Mouse (Mus musculus) granulocyte monocyte progenitor cell, adult 5-6 weeks (primary cell): ENCODE results near the gene Siah3. TPM values are rescaled to one million over a fixed set of nuclear protein-coding genes. Genes with fewer than 3 reads are reported as not detected.

ENCODE experiments used
- ATAC-seq: replicated peaks from 2 replicates; pipeline ENCODE4 v1.8.0; 2016; ENCODE audit warnings: mild to moderate bottlenecking, moderate TSS enrichment, inconsistent platforms; ENCODE audit not compliant: poor library complexity, severe bottlenecking
- total RNA-seq, 2 experiments: library from RNA; stranded (forward) in 1 of 2; stranded (reverse) in 1 of 2; fragments of 200-712, 200-1000 nt in 1 of 2; fragments of >200 nt in 1 of 2; fragmentation: Nextera tagmentation in 1 of 2; gene quantifications; 2 replicates each; pipeline ENCODE4 v1.2.3; 2014 to 2017

Gene Siah3
- total RNA-seq, 2 experiments from 2014 or later, result not detected

DNA sequence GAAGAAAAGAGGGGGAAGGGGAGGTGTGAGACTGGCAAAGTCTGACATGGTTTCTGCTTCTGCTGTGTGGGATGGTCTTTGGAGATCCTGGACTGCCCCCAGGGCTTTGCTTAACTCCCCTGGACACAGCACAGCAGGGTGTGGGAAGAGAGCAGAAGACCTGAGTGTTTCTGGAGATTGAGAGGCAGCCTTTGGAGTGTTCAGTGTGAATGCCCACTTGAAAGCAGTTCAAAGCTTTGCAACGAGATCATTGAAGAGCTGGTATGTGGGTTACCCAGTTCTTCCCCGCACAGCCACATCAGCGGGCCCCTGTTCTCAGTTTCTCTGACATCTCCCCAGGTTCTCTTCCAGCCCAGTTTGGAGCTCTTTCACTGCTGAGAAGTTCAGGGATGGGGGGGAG lies 4.7 kb downstream of the Siah3 start:
- no peak for ATAC-seq

DNA sequence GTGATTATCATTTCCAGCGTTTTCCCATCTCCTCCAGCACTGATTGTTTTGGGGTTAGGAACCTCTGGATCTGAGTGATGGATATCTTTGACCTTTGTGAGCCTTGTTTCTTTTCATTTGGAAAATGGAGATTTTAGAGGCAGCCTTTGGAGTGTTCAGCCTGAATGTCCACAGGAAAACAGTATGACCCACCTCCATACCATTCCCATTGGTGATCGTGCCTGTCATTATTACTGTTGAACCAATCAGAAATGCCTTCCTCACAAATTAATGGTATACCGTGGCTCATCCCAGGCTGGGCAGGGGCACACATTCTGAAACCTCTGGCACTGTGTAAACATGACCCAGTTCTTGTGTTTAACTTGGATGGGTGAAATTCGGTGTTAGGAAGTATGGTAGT lies 6.0 kb downstream of the Siah3 start:
- ATAC-seq, result no peak

DNA sequence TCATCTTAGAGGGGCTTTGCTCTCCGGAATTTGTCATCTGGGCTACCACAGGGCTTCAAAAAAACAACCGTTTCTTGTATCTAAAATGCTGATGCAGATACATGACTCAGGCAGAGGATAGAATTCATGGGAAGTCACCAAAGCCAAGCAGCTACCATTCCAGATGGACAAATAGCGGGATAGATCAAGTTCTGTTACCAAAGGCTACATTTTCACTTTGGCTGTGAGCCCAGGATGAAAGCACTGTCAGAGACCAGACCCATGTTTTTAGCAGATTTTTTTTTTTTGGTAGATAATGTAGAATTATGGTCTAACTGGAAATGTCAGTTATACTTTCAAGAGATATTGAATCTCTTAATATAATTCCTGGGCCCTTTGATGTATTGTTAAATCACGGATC lies 7.4 kb downstream of the Siah3 start:
- ATAC-seq, result no peak

DNA sequence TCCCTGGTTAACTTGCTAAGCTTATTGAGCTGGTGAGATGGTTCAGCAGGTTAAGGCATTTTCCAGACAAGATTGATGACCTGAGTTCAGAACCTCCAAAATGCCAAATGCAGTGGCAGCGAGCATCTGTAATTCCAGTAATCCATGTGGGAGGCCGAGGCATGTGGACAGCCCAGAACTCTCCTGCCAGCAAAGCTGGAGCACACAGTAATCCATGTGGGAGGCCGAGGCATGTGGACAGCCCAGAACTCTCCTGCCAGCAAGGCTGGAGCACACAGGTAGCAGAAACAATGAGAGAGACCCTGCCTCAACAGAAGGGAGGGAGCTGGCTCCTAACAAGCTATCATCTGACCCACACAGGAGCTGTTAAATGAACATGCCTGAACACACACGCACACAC lies 13.2 kb downstream of the Siah3 start:
- no peak for ATAC-seq

DNA sequence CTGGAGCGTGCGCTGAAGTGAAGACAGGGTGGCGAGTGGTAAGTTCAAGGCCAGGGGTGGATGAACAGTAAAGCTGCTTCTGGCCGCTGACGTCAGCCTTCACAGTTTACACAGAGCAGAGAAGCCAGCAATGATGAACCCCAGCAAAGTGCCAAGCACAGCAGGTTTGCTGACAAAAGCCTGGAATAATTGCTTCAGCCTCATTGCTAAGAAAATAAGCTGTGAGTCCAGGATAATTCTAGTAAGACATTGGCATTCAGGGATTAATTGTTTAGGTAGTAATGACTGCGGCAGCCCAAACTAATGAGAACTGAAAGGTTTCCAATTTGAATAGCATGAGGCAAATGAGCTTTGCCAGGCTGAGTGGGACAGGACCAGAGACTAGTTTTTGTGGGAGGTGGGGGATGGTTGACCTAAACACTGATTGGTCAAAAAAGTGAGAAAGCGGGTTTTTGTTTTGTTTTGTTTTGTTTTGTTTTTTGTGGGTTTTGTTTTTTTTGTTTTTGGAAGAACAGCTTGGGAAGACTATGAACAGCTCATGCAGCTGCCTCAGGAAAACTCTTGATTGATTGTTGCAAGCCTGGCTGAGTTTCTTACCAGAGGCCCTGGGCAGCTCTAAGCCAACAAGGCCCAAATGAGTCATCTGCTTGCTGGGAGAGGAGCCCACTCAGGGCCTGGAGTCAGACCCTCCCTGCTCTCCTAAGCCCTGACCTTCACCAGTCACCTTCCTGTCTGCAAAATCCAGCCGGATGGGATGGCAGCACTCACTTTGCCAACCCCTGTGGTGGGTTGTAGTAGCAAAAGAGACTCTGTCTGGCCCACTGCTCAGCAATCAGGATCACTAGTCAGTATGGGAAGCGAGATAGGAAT lies 17.5 kb downstream of the Siah3 start:
- no peak for ATAC-seq

DNA sequence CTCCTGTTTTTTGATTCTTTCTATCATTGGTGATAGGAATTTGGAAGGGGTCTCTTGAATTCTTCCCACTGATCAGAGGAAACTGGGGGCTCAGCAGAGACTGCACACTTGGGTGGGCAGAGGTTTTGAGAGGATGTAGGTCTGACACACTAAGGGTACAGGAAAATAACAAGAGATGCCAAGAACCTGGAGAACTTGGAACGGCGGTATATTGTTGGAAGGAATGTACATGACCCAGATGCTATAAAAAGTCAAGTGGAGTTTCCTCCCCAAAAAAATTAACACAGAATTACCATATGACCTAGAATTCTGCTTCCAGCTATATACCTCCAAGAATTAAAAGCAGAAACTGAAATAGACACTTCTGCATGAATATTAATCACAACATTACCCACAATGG lies 20.1 kb downstream of the Siah3 start:
- no peak for ATAC-seq

DNA sequence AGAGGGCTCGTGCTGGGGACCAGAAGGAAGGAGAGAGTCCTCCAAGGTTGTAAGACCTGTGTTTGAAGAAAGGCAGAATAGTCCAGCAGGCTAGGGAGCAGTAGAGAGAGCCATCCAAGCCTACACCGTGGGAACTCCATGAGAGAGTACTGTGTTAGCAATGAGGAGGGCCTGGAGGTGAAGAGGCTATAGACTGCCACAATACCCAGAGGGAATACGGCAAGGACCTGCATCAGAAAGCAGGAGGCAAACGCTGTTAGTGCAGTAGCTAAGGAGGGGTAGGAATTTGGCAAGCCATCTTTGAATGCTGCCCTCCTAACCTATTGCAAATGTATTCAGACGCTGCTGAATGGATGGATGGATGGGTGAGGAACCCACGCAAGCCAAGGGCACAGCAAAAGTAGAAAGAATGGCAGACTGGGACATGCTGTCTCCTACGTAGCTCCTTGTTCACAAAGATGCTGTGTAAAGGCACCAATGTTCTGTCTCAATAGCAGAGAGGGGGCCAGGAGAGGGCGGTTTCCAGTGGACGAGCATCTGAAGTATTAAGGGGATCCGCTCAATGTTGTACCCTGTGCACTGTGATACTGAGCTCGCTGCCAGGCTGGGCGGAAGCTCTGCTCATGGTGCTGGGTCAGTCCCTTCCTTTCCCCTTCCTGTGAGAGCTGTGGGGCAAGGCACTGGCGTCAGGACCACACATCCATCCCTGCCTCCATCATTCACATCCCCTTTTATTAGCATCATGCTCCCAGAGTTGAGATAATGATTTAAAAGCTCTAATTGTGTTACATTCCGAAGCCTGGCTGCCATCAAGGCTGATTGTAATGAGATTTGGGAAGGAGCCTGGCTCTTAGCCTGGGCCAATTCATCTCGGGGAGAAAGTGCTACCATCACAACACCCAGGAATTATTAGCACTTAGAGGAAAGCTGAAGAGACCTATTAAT lies 26.7 kb downstream of the Siah3 start:
- no peak for ATAC-seq

DNA sequence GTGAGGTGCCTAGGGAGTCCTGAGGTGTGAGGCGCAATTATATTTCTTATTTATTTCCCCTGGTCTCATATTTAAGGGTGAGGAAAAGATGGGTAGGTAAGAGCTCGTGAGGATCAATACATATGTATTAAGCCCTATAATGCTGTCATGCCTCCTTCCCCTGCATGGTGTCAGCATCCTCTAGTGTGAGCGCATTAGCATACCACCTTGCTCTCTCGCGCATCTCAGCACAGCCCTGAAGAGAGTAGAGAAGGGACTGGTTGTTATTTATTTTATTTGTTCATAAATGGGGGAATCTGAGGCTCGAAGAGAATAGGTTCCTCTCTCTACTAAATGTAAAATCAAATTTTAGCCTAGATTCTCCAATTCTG lies 27.4 kb downstream of the Siah3 start:
- no peak for ATAC-seq

DNA sequence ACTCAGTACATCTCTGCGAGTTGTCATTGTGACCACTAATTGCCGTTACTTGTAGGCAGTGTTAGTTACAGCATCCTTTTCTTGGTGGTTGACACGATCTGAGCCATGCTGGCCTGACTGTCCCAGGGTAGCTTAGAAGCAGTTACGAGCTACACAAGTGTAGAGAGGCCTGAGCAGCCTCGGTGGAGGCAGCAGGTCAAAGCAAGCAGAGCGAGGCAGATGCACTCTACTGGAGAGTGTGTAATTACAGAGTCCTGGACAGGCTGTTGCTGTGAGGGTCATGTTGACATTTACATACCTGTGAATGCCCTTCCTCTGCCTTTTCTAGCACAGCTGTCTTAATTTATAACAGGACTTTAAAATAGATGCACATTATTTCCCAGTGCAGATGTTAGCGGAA lies 32.1 kb downstream of the Siah3 start:
- no peak for ATAC-seq

DNA sequence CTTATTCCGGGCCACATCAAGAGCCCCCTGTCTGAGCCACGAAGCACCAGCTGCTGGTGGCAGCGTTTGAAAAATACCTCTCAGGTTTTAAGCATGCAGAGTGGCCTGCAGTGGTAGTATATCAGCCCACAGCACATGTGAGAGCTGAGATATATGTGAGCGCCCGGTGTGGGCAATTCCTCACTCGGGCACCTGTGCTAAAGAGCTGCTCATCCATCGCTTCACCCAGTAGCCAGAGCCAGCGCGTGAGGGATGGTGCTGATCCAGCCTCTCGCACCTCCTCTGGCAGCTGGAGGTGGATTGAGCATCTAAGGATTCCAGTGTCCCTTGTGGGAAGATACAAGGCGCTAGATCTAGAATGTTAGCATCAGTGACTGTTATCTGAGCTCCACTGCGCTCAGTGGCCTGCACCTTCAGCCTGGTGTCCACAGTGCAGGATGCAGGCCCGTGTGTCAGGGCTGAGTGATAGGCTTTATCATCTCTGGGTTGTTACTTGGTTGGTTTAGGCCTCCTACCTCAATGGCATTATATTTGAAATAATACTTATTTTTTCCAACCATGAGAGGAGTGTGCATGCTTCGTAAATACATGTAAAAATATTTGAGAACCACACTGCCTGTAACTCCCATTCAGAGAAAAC lies 37.9 kb downstream of the Siah3 start:
- no peak for ATAC-seq

DNA sequence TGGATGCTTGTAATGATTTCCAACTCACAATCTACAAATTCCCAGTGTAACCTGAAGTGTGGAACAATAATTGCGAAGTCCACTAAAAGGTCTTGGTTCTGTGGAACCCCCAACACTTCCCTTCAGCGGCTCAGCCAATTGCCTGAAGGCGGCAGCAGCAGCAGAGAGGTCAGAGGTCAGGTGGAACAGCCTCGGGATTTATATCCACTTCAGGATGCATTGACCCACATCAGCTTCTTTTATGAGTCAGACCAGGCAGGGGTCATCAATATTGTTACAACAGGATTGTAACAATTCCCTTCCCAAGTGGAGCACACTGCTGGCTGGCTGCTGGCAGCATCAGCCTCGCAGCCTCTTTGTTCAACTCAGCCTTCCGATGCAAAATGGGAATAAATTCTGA lies 39.1 kb downstream of the Siah3 start:
- ATAC-seq, result no peak

DNA sequence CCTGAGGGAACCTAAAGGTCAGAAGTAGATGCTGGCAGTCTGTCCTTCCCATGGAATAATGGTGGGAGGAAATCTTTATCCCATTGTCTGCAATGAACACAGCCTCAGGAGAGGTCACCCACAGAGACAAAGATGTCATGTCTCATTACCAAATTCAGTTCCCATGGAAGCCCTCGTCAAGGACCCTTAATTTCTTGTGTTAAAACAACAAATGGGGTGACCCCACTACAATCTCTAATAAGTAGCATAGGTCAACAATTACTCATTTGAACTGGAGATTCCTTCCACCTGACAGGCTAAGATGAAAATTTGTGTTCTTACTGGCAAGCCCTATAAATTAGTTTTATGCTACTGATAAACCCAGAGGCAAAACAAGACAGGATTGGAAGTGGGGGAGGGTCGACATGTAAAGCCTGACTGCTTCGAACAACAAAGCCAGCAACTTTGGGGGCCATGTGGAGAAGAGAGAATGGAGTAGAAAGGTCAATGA lies 45.8 kb downstream of the Siah3 start:
- no peak for ATAC-seq

DNA sequence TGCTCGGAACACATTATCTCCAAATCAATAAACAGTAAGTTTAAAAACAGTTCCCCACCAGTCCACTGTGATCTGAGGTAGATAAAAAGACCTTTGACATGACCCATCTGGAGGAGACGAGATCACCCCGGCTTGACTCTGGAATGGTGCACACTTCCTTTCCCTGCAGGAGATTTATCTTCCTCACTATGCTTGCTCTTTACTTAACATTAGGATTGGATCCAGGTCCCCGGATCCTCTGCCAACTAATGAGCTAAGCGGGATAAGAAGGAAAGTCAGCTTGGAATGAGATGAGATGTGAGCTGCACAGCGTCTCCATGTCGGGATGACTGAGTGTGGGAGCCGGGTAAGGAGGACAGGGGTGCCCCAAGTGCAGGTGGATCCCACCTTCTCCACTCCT lies 46.7 kb downstream of the Siah3 start:
- ATAC-seq, result no peak

DNA sequence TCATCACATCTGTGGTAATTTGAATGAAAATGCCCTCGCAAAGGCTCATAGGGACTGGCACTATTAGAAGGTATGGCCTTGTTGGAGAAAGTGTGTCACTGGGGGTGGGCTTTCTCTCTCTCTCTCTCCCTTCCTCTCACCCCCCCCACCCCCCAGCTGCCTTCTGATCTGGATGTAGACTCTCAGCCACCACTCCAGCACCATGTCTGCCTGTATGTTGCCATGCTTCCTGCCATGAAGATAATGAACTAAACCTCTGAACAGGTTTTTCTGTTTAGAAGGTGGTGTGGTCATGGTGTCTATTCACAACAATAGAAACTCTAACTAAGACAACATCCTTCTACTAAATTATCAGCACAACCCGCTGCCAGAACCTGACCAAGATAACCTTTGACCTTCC lies 48.5 kb downstream of the Siah3 start:
- ATAC-seq, result no peak

DNA sequence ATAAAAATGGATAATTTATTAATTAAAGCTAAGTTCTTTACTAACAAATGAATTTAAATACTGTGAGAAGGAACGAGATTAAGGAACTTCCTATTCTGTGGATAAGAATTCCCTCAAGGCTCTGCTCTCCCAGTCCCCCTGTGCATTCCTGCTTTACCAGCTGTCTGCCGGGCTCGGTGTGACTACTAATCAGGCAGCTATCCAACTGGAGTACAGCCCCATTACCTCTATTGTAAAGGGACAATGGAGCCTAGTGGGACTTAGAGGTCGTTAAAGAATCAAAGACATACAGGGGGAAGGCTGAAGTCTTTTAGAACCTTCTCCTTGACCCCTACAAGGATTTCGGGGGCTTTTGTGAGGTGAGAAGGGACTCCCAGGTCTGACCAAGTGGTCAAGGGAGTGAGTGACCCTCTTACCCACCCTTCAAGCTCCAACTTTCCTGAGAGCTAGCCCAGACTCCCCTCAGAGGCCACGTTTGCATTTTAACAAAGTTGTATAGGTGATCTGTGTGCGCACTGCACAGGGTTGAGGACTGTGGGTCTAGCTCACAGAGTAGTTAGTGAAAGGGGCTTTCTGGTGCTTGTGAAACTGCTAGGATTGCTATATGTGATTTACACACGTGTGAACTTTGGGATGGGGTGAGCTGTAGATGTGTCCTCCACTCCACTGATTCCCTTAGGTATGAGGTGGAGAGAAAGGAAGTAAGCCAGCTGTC lies 49.5 kb downstream of the Siah3 start:
- no peak for ATAC-seq

DNA sequence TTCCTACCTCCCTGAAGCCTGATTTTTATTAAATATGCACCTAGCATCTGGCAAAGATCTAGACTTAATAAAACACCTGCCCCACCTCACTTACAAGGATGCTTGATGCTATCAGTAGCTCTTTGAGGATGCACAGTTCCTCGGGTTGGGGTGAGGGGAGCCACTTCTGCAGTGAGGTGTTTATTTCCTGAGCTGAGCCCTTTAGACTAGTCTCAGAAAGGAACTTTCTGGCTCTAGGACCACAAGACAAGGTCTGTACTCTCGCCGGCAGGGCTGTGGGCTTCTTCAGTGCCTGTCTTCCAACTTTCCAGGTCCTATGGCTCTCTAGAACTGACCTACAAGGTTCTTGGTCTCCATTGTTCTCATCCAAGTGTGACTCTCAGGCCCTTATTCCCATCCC lies 50.5 kb downstream of the Siah3 start:
- no peak for ATAC-seq

DNA sequence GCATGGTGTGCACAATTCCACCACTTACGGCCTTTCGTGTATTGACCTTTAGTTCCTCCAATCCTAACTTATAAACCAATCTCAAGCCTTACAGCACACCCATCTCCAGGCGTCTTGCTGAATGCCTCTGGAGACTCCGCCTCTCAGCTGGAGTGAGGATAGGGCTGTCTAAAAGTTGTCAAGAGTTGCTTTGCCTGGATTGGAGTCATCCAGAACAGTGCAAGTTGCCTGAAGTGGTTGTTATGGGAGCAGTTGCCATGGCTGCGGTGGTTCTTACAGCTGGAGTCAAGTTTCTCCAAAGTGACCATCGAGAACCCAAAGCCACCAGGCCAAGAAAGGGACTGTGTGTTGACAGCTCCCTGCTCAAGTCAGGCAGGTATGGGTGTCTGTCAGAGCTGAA lies 54.3 kb downstream of the Siah3 start:
- no peak for ATAC-seq

DNA sequence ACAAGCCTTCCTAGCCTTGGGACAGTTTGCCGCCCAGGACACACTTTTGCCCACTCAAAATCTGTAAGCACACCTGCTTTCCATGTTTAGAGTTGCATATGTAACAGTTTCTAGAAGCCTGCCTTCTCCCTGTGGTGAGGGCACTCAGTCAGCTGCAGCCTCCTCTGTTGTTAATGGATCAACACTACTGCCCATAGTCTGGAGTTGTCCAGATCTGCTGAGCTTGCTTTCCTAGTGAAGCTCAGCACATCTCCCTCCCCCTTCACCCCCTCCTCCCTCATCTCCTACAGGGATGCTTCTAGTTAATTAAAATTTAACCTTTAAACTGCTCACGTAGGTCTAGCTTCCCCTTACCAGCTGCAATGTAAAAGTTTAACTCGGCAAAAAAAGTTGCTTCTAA lies 57.2 kb downstream of the Siah3 start:
- ATAC-seq, result no peak

DNA sequence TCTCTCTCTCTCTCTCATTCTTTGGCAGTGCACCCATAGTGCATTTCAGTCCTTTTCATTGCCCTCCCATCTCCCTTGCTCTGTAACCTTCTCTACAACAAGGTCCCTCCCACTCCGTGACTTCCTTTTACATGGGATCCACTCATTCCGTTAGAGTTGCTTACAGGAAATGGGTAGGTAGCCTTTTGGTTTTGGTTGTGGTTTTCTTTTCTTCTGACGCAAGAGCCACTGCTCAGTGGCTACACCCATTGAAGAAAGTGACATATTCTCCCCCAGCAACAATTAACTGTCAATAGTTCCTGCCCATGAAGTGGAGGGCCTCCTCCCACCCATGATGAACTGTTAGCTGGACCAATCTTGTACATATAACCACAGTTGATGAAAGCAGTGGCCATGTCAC lies 60.4 kb downstream of the Siah3 start:
- ATAC-seq, result peak; percentile 97

DNA sequence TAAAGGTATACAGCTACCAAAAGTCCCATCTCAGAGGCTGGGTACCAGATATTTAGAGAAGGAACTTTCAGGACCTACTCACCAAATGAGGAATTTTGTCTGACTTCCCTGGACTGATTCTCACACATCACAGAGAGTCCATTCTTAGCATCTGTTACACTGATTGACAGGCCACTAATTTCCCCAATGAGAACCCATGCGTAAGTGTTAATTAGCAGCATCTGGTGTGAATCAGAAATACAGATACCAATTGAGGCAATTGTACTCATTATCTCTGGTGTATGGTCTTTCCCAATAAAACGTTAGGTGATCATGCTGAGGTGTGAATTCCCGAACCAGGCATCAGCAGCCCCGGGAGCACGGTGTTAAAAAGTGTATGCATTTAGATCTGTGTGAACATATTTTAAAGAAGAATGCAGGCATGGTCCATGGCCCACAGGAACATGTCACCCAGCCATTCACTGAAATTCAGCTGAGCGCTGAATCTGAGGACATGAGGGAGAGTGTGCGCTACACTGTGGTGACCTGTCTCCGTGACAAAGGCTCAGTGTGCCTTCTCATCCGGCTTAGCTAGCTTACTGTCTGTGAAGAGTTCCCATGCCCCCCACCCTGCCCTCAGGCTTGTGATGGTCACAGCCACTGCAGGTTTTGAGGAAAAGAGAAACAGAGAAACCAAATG lies 61.3 kb downstream of the Siah3 start:
- no peak for ATAC-seq
